Mouse (Mus musculus) mouse embryonic stem cell (cell line): Measurements from ENCODE around the gene Rasal2.

Source experiments
- in situ Hi-C, 2 experiments: fragments of 300-500 bp; cut with MboI; formaldehyde crosslinking; loops; 1 replicate in 1 of 2; 3 replicates in 1 of 2; pipeline ENCODE4 v1.14.3; 2019 to 2020; ENCODE audit warnings: low sequenced_read_pairs in 2 of 2, low pct_unique_long_range_greater_than_20kb in 1 of 2, mixed read lengths in 1 of 2; ENCODE audit not compliant: unreplicated experiment in 1 of 2

The Rasal2 gene

GRCm38 (mm10) chr1:157412454-157413369, at the start of gene Rasal2:
TSS of gene Rasal2 (minus strand) at chr1:157412595.
- in situ Hi-C loops = no loop called here

- in situ Hi-C loops = loop anchor here in 1 of 2 experiments (25.0 kb wide), 1 partner anchor 374 kb away; no protein-coding TSS in a partner anchor
Observed at GRCm38 (mm10) chr1:157461276-157461675, 48.9 kb upstream of the Rasal2 start.

GRCm38 (mm10) chr1:157459904-157460303, 47.5 kb upstream of the Rasal2 start:
- in situ Hi-C loops = loop anchor here in 1 of 2 experiments (25.0 kb wide), 1 partner anchor 373 kb away; no protein-coding TSS in a partner anchor

- in situ Hi-C loops = loop anchor here in 1 of 2 experiments (25.0 kb wide), 1 partner anchor 371 kb away; no protein-coding TSS in a partner anchor
Observed at GRCm38 (mm10) chr1:157458421-157459208, 46.2 kb upstream of the Rasal2 start, which contains the start of gene Cryzl2. TSS of gene Cryzl2 (plus strand) at chr1:157458577.

DNA sequence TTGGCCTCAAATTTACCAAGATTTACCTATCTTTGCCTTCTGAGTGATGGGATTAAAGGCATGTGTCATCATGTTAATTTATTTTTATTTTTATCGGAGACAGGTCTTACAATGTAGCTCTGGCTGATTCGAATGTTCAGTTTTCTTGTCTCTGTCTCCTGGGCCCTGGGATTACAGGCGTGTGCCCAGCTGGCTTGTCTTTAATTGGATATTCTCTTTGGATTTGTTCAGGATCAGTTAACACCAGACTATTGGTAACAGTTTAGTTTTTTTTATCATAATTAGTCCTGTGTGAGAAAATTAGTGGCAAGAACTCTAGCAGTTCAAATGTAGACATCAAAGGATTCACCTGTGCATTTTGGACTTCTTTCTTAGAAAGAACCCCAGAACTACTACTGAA, 45.4 kb upstream of the Rasal2 start:
- in situ Hi-C loops = loop anchor here in 1 of 2 experiments (25.0 kb wide), 1 partner anchor 370 kb away; no protein-coding TSS in a partner anchor

GRCm38 (mm10) chr1:157454876-157455275, 42.5 kb upstream of the Rasal2 start:
- in situ Hi-C loops = loop anchor here in 1 of 2 experiments (25.0 kb wide), 1 partner anchor 368 kb away; no protein-coding TSS in a partner anchor

GRCm38 (mm10) chr1:157452759-157453549, 40.6 kb upstream of the Rasal2 start:
- in situ Hi-C loops = loop anchor here in 1 of 2 experiments (25.0 kb wide), 1 partner anchor 366 kb away; no protein-coding TSS in a partner anchor

DNA sequence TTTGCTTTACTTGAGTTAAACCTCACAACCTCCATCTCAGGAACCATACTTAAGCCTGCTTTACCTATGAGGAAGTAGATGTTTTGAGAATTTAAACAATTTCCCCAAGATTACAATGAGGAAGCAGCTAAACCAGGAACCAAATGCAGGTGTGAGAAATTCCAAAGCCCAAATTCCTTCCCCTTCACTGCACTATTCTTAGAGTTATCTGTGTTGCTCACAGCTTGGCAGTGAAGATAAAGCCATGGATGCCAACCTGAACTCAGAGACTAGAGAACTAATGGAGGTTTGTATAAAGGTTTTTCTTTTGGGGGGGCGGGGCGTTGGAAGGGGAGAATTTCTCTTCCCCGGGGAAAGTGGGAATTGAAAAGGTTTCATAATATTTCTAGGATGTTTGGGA, 39.9 kb upstream of the Rasal2 start:
- in situ Hi-C loops = loop anchor here in 1 of 2 experiments (25.0 kb wide), 1 partner anchor 365 kb away; no protein-coding TSS in a partner anchor

GRCm38 (mm10) chr1:157449981-157450636, 37.7 kb upstream of the Rasal2 start:
- in situ Hi-C loops = loop anchor here in 1 of 2 experiments (25.0 kb wide), 1 partner anchor 363 kb away; no protein-coding TSS in a partner anchor

GRCm38 (mm10) chr1:157449532-157449931, 37.1 kb upstream of the Rasal2 start:
- in situ Hi-C loops = no loop called here

DNA sequence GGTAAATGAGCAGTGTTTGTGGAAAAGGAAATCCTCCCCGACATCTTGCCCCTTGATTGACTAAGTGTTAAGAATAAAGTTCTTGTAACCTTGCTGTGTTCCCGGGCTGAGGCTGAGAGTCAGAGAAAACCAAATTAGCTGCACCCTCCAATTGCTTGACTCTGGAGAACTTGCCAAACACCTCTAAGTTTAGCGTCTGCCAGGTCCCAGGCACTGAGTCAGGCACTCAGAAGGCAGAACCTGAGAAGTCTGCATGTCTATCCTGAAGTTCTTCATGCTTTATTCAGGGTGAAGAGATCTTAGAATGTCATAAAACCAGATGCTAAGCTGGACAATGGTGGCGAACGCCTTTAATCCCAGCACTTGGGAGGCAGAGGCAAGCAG, 36.4 kb upstream of the Rasal2 start:
- in situ Hi-C loops = no loop called here

DNA sequence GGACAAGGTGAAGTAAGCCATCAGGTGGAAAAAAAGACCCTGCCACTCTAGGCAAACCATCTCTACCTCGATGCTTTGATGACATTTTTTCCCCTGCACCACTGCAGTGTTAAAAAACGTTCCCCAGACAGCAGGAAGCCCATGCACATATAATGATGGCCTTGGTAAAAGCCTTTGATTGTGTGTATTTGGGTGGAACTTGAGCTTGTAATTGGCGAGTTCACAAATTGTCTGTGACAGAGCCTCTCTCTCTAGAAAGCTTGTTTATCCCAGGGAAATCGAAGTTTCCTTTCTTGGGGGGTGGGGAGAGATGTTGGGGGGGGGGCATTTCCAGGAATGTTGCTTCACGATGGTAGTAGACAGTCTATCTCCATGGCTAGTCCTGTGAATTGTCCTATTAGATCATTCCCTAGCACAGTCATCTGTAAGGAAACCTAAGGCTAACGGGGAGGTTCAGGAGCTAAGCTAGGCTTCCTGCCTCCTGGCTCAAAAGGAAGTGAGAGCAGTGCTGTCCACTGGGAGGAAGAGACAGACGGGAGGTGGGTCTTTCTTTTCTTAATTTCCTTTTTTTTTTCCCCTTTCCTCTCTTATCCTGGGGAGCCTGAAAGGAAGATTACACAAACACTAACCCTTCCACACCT, 35.9 kb upstream of the Rasal2 start:
- in situ Hi-C loops = no loop called here

- in situ Hi-C loops = no loop called here
Observed at GRCm38 (mm10) chr1:157447142-157447541, 34.7 kb upstream of the Rasal2 start.

DNA sequence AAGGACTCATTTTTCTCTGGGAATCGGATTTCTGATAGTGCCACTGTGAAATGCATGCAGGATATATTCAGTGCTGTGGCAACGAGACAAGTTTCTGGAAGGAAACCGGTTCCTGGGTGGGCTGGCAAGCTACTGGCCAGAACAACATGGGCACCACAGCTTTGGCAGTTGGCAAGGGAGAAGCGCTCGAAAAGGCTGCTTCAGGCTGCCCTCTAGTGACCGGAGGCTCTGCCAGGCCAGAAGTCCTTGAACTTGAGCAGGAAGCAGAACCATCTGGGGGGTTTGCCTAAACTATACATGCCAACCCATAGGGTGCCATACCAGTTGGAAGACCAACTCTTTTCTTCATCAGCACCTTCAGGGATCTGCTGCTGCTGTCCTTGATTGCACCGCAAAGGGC, 33.9 kb upstream of the Rasal2 start:
- in situ Hi-C loops = no loop called here

DNA sequence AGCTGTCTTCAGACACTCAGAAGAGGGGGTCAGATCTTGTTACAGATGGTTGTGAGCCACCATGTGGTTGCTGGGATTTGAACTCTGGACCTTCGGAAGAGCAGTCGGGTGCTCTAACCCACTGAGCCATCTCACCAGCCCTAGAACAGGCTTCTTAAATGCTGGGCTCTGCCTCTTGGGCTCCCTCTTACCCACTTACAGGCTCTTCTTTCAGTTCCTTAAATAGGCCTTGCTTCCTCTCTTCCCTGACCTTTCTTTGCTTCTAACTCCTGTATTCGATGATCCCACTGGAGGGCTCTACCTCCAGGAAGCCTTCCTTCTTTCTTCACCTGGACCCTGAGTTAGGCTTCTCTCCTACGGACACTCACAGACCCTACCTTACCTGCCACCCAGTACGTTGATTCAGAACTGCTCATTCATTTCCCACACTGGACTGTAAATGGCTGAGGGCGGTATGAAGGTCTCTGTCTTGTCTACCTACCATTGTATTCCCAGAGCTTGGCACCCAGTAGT, 33.1 kb upstream of the Rasal2 start:
- in situ Hi-C loops = no loop called here

GRCm38 (mm10) chr1:157444632-157445300, 32.4 kb upstream of the Rasal2 start:
- in situ Hi-C loops = no loop called here
